Mouse (Mus musculus) embryonic fibroblast, embryonic 13.5 days (primary cell): Measurements from ENCODE around the gene Rarres1.

ENCODE experiments used
- CTCF ChIP-seq: IDR thresholded peaks from 2 replicates; pipeline ENCODE4 v1.5.1; 2011; ENCODE audit warnings: mild to moderate bottlenecking, control low read depth, low read length, moderate library complexity, borderline replicate concordance; ENCODE audit not compliant: insufficient read depth
- POLR2A ChIP-seq: IDR thresholded peaks from 2 replicates; pipeline ENCODE4 v1.6.1; 2011; ENCODE audit warnings: low read depth, mild to moderate bottlenecking, control low read depth, low read length, moderate library complexity

DNA sequence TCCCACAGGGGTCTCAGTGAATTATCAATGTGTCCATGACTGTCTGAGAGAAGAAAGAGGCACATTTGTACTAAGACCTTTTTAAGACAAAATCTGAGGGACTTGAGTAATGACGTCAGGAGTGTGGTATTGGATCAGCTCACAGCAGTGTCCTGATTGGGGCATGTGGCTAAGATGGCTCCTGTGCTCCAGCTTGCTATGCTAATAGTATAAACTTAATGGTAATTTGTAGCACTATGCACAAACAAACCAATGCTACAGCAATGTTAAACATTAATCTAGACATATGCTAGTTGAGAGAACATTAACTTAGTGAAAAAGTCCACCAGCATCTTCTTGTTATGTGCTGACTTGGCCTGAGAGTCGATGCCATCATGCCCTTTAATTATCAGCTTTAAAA, 30.1 kb downstream of the Rarres1 start:
- TF ChIP-seq CTCF (no peak), POLR2A (no peak)
